Mouse (Mus musculus) ES-E14 (cell line): ENCODE data around the gene Srxn1.
"Not testable (repeated sequence)": the region's sequence is repeated elsewhere in the genome, so short reads cannot be mapped to it uniquely, and the experiment has no call there.

Experiments
- CHD2 ChIP-seq: IDR thresholded peaks from 2 replicates; pipeline ENCODE4 v1.6.1; 2014; ENCODE audit warnings: mild to moderate bottlenecking, low read depth, low read length, inconsistent platforms
- HCFC1 ChIP-seq: IDR thresholded peaks from 2 replicates; pipeline ENCODE4 v1.6.1; 2012; ENCODE audit warnings: low read length, inconsistent platforms, borderline replicate concordance; ENCODE audit not compliant: insufficient read depth
- MAFK ChIP-seq: IDR thresholded peaks from 2 replicates; pipeline ENCODE4 v1.6.1; 2014; ENCODE audit warnings: mild to moderate bottlenecking, low read depth, low read length, inconsistent platforms; ENCODE audit not compliant: insufficient read depth
- ZC3H11A ChIP-seq: IDR thresholded peaks from 2 replicates; pipeline ENCODE4 v1.6.1; 2012; ENCODE audit warnings: low read depth, mild to moderate bottlenecking, inconsistent platforms, low read length, borderline replicate concordance
- ZNF384 ChIP-seq: IDR thresholded peaks from 2 replicates; pipeline ENCODE4 v1.6.1; 2012; ENCODE audit warnings: low read depth, low read length, inconsistent platforms

- not testable (repeated sequence) for TF ChIP-seq MAFK, CHD2, HCFC1, ZC3H11A, ZNF384
Measured at GRCm38 (mm10) chr2:152062817-152063216, 42.5 kb upstream of the Srxn1 start.
